Mouse (Mus musculus) inflammation-experienced regulatory T-cells, adult 6 months (primary cell): Measurements from ENCODE around the gene Olfr1431. TPM values are rescaled to one million over a fixed set of nuclear protein-coding genes. Genes with fewer than 3 reads are reported as not detected.
"Not testable (repeated sequence)": the region's sequence is repeated elsewhere in the genome, so short reads cannot be mapped to it uniquely, and the experiment has no call there.

ENCODE experiments used
- ATAC-seq: one replicate; pipeline ENCODE4 v1.8.0; 2017
- polyA plus RNA-seq, 3 experiments: library from polyadenylated mRNA; unstranded; fragments of 100-300 nt; shearing (Covaris generic); gene quantifications; one replicate each; pipeline ENCODE4 v1.2.1; 2017

Olfr1431 gene
- polyA plus RNA-seq: not detected

- no peak for ATAC-seq
Observed at GRCm38 (mm10) chr19:12200334-12200733, at the start of gene Olfr1431. Olfr1431 (plus strand) TSS chr19:12200634.

- not testable (repeated sequence) for ATAC-seq
Observed at GRCm38 (mm10) chr19:12170062-12170599, 30.3 kb upstream of the Olfr1431 start, which contains the start of gene Olfr1555-ps1. Olfr1555-ps1 (minus strand) TSS chr19:12170112.

GRCm38 (mm10) chr19:12175431-12175830 lies 25.0 kb upstream of the Olfr1431 start:
- ATAC-seq: not testable (repeated sequence)

- ATAC-seq: not testable (repeated sequence)
Observed at GRCm38 (mm10) chr19:12199076-12199475, 1.4 kb upstream of the Olfr1431 start.

GRCm38 (mm10) chr19:12232496-12232895 lies 32.1 kb downstream of the Olfr1431 start, which contains the start of gene Olfr1432:
Olfr1432 (minus strand) TSS chr19:12232596.
- ATAC-seq: not testable (repeated sequence)

- no peak for ATAC-seq
Observed at GRCm38 (mm10) chr19:12241559-12241958, 41.1 kb downstream of the Olfr1431 start, which contains the start of gene Olfr262. Olfr262 (minus strand) TSS chr19:12241659.

- ATAC-seq: no peak
Observed at GRCm38 (mm10) chr19:12260732-12261131, 60.3 kb downstream of the Olfr1431 start, which contains the start of gene Olfr235. Olfr235 (plus strand) TSS chr19:12261032.

Other genes starting within 250 kb of the Olfr1431 start
- 1 to 10 TPM; 7.1 to 8.4 (median 8.3) TPM for gene Osbp, start 234.7 kb upstream of the Olfr1431 start, polyA plus RNA-seq
- under 1 TPM in 1 of 3 experiments, not detected in 2; 0.16 TPM for gene Olfr1423, start 159.3 kb upstream of the Olfr1431 start, polyA plus RNA-seq
- gene Olfr1424, start 138.0 kb upstream of the Olfr1431 start, polyA plus RNA-seq: not detected
- gene Olfr1425, start 122.9 kb upstream of the Olfr1431 start, polyA plus RNA-seq: not detected
- gene Olfr1426, start 108.6 kb upstream of the Olfr1431 start, polyA plus RNA-seq: not detected
- not detected for gene Olfr1427, start 97.3 kb upstream of the Olfr1431 start, polyA plus RNA-seq
- gene Olfr1428, start 84.7 kb upstream of the Olfr1431 start, polyA plus RNA-seq: not detected
- under 1 TPM in 1 of 3 experiments, not detected in 2; 0.21 TPM for gene Olfr76, start 77.4 kb upstream of the Olfr1431 start, polyA plus RNA-seq
- gene Olfr1555-ps1, start 30.5 kb upstream of the Olfr1431 start, polyA plus RNA-seq: under 1 TPM in 1 of 3 experiments, not detected in 2; 0.20 TPM
- gene Olfr1432, start 32.0 kb downstream of the Olfr1431 start, polyA plus RNA-seq: not detected
- not detected for gene Olfr262, start 41.0 kb downstream of the Olfr1431 start, polyA plus RNA-seq
- not detected for gene Olfr235, start 60.4 kb downstream of the Olfr1431 start, polyA plus RNA-seq
- not detected for gene Olfr1434, start 79.2 kb downstream of the Olfr1431 start, polyA plus RNA-seq
- not detected for gene Olfr1436, start 98.5 kb downstream of the Olfr1431 start, polyA plus RNA-seq
- gene Olfr1437, start 124.5 kb downstream of the Olfr1431 start, polyA plus RNA-seq: under 1 TPM in 1 of 3 experiments, not detected in 2; 0.15 TPM
- gene Olfr1438-ps1, start 135.3 kb downstream of the Olfr1431 start, polyA plus RNA-seq: under 1 TPM in 1 of 3 experiments, not detected in 2; 0.09 TPM
- gene Olfr1440, start 186.6 kb downstream of the Olfr1431 start, polyA plus RNA-seq: not detected
- gene Olfr1441, start 216.8 kb downstream of the Olfr1431 start, polyA plus RNA-seq: not detected
- gene Pfpl, start 227.3 kb downstream of the Olfr1431 start, polyA plus RNA-seq: not detected